Mouse (Mus musculus) thymus, postnatal 36 days (tissue): ENCODE data around the gene Serpina3g.
"Not testable (repeated sequence)": the region's sequence is repeated elsewhere in the genome, so short reads cannot be mapped to it uniquely, and the experiment has no call there.

Experiments
- DNase-seq, 2 experiments: peaks; one replicate each; pipeline ENCODE4 v3.0.0; 2022; ENCODE audit warnings: mixed read lengths in 2 of 2

The Serpina3g gene

DNA sequence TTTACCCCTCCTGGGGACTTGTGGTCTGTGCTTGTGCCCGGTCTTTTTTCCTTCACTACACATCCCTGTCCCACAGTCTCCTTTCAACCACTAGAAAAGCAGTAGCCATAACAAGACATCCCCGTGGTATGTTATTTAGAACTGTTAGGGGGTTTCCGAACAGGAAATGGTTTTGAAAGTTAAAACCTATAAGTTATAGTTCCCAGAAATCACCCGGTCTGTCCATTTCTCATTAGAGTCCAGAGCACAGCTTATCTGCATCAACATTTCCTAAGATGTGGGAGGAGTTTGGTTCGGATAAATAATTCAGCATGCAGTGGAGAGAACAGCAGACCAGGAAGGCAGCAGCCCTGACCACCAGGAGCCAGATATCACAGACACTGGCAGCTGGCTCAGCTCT is at the start of gene Serpina3g:
Serpina3g (plus strand) TSS at position 331 of the 400 bp plus-strand sequence.
- no peak for DNase-seq

- no peak for DNase-seq
These were observed 46.8 kb upstream of the Serpina3g start for GRCm38 (mm10) chr12:104189246-104189645.

GRCm38 (mm10) chr12:104190852-104191251 is 45.2 kb upstream of the Serpina3g start:
- DNase-seq: no peak

DNA sequence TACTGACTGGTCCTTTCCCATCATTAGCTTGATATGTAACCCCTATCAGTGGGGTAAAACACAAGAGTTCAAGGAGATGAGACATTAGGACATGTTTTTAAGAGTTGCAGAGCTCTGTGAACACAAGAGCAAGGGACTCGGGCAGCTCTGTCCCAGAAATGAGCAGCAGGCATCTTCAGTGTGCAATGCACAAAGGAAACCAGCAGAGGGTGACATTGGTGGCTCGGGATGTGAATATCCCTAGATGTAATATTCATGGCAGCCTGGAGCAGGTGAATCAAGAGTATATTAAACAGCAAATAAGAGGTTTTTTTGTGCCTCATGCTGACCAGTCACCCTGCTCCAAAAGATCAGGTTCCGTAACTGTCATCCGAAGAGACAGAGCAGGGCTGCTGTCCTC is 26.9 kb upstream of the Serpina3g start:
- no peak for DNase-seq

GRCm38 (mm10) chr12:104209802-104210201 is 26.2 kb upstream of the Serpina3g start:
- no peak for DNase-seq

GRCm38 (mm10) chr12:104213689-104214444 is 22.2 kb upstream of the Serpina3g start:
- DNase-seq: no peak

DNA sequence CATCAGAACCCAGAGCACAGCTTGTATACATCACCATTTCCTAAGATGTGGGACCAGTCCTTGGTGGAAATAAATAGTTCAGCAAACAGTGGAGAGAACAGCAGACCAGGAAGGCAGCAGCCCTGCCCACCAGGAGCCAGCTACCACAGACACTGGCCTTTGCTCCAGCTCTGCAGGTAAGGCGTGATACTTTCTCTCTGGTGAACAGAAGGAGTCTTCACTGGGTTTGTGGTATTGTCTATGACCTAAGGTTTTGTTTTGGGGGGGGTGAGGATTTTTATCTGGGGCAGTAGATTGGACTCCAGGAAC is 21.6 kb upstream of the Serpina3g start, which contains the start of gene Serpina3f:
Serpina3f (plus strand) TSS at position 100 of the 309 bp plus-strand sequence.
- no peak for DNase-seq

DNA sequence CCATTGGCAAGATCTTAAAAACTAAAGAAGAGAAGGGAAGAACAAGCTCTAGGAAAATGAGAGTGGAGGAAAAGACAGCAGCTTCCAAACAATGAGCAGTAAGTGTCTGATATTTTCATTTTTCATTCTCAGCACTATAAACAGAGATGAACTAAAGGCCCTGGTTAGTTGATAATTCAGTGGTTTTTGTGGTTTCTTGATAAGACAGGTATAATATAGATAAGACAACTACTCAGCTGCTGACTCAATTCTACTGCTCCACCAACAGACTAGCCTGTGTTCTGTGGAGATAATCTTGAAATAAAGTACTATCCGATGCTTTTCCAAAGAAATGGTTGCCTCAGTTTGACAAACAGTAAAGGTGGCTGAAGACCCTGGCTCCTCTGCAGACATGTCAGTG is 20.8 kb upstream of the Serpina3g start:
- no peak for DNase-seq

DNA sequence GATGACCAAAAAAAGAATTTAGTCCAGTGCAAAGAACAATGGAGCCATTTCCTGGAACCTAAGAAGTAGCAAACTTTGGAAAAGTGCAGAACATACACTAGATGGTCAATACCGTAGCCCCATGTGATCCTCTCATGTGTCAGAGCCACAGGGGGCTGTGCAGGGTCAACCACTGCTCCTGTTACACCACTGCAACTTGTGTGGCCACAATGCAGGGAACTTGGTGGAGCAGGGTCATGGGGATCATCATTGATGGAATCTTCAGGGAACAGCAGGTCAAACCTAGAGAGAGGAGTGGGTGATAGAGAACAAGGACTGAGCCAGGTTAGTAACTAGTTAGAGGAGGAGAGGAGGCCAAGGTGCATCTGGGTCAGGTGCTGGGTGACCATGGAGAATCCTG is 14.4 kb upstream of the Serpina3g start:
- no peak for DNase-seq

DNA sequence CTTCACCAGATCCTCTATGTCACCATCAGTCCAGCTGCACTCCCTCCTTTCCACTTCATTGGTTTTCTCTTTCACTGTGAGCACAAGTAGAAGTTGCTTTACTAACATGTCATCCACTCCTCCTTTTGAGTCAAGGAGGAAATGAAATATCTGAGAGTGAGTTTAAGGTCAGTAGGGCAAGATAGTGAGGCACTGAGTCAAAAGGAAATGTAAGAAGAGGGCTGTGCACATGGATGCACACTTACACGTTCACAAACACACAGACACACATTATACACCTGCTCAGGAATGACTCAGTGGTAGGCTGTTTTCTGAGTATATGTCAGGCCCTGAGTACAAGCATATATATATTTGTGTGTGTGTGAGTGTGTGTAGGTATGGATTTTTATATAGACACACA is 12.4 kb upstream of the Serpina3g start:
- no peak for DNase-seq

- no peak for DNase-seq
These were observed 11.3 kb upstream of the Serpina3g start for GRCm38 (mm10) chr12:104224598-104225300.

DNA sequence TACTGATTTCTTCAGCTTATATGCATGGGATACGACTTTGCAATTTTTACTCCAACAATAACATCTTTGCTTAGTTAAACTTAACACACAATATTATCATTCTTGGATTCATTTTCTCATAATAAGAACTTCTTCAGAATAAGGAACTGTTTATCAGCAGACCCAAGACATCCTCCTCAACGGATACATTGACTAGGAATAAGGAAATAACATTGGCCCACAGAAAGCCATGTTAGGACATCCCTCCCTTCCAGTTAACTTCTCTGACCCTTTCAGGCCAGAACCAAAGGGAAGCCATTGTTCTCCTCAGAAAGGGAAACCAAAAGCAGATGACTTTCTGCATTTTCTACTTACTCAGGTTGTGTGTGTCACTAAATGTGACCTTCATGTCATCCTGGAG is 5.3 kb upstream of the Serpina3g start:
- DNase-seq: no peak

- DNase-seq: not testable (repeated sequence)
These were observed 2.0 kb downstream of the Serpina3g start for GRCm38 (mm10) chr12:104238048-104238447.

DNA sequence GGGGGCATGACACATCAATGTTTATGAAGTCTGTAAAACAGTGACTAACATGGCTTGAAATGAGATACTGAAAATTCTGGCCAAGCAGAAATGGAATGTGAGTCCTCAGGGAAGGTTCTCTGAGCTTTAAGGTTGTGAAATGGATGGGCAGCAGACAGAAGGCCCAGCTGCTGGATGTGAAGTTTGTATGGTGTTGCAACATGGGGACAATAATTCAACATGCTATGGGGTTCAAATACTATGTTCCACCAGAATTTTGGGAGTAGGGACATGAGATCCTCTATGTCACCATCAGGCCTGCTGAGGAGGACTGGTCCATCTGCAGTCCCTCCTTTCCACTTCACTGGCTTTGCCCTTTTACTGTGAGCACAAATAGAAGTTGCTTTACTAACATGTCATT is 7.3 kb downstream of the Serpina3g start:
- DNase-seq: no peak

- no peak for DNase-seq
These were observed 9.0 kb downstream of the Serpina3g start for GRCm38 (mm10) chr12:104245092-104245491.

- DNase-seq: no peak
These were observed 9.6 kb downstream of the Serpina3g start for GRCm38 (mm10) chr12:104245595-104245994.

GRCm38 (mm10) chr12:104247553-104248002 is 11.5 kb downstream of the Serpina3g start:
- DNase-seq: no peak

GRCm38 (mm10) chr12:104248231-104248630 is 12.2 kb downstream of the Serpina3g start:
- no peak for DNase-seq

DNA sequence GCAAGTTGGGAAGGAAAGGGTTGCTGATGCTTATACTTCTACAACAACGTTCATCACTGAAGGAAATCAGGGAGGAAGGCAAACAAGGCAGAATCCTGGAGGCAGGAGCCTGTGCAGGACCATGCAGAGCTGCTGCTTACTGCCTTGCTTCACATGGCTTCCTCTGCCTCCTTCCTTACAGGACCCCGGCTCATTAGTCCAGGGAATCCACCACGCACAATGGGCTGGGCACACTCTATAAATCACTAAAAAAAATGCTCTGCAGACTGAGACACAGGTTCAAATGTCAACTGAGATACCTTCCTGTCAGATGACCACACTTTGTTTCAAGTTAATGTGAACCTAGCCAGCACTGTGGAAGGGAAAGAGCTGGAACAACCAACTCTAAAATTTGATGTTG is 25.0 kb downstream of the Serpina3g start:
- no peak for DNase-seq

GRCm38 (mm10) chr12:104262863-104263262 is 26.8 kb downstream of the Serpina3g start, which contains the start of gene Serpina3i:
Serpina3i (plus strand) TSS chr12:104263122.
- no peak for DNase-seq

DNA sequence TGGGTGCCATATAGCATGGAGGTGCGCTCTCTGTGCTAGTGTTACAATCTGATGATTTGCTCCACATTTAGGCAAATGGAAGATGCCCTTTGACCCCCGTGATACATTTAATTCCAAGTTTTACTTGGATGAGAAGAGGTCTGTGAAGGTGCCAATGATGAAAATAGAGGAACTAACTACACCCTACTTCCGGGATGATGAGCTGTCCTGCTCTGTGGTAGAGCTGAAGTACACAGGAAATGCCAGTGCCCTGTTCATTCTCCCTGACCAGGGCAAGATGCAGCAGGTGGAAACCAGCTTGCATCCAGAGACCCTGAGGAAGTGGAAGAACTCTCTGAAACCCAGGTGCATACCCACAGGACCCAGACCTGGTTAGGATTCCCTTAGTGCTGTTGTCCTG is 30.3 kb downstream of the Serpina3g start:
- DNase-seq: no peak

DNA sequence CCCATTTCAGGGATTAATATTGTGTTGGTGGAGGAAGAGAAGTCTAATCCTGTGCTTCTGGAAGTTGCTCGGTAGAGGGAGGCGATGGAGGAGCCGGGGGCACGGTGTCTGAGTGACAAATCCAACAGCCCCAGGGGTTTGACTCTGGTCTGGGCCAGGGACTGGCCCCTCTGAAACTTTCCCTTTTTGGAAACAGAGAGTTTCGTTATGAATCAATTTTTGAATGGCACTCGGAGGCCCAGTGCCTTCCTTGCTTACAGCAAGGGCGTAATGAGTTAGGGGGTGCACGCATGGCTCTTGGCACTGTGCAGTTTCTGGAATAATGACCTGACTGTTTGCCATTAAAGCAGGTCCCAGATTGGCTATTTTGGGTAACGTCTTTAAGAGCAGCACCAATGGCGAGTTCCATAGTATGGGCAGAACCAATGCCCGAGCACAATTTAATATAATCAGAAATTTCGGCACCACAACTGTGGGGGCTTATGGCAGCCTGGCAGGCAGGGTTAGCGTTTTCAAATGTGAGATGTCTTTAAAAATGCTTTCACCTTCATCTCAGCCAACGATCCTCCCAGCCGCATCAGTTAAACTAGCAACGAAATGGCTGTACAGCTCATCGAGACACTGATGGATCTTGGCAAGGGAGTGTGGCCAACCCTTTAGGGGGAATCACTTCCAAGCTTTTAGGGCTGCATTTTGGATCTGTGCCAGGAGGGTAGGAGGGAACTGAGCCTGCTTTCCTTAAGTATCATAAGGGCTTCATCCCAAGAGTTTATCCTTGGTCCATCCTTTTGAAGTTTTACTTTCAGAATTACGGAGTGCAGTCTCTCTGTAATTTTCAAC is 42.4 kb downstream of the Serpina3g start:
- DNase-seq: no peak

- no peak for DNase-seq
These were observed 43.0 kb downstream of the Serpina3g start for GRCm38 (mm10) chr12:104279056-104279435.
